Mouse (Mus musculus): ENCODE results near the gene Pard3. TPM values are rescaled to one million over a fixed set of nuclear protein-coding genes. Genes with fewer than 3 reads are reported as not detected.

Gene Pard3
- total RNA-seq (2023) = not detected in 4 replicates

DNA sequence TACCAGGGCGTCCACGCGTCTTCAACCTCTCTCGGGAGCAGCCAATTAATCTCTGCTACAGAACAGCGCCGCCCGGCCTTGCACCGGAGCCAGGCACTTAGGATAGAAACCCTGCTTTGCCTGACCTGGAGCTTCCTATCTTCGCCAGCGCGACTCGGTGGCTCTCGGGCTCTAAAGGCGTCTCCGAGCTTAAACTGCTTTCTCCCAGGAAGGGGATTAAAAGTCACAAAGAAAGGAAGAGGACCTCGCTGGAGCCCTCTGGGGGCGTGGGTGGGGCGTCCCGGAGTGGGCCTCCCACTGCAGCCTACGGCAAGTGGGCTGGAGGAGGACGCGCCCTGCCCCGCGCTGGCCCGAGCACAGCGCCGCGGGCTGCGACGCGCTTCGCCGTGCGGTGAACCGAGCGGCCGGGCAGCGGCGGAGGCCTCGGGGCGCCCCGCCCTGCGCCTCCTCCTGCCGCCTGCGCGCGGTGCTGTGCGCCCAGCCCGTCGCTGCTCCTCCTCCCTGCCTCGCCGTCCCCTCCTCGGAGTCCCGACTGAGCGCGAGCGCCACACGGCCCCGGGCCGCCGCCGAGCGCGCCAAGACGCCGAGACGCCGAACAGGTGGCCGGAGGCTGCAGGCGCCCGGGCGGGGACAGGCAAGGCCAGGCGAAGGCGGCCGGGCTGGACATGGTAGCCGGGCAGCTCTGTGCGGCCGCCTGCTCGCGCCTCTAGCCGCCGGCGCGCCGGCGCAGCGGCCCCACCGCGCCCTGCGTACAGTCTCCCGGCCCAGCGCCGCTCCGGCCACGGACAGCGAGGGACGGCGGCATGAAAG is at the start of gene Pard3:
TSS of gene Pard3 (plus strand) at position 343 of the 810 bp plus-strand sequence.

Other genes starting within 250 kb of the Pard3 start
- gene Tomm20, start 118.0 kb upstream of the Pard3 start, total RNA-seq (2023) = 107 to 124 TPM (median 116 TPM) in 4 replicates
- gene Rbm34, start 92.8 kb upstream of the Pard3 start, total RNA-seq (2023) = 21.3 to 24.8 TPM (median 23.0 TPM) in 4 replicates